Mouse (Mus musculus) limb, embryonic 14.5 days (tissue): ENCODE measurements around the gene Gm38655. TPM values are rescaled to one million over a fixed set of nuclear protein-coding genes. Genes with fewer than 3 reads are reported as not detected.

Experiments
- ATAC-seq: fragments of 200-750 bp; cut with Nextera tagmentation; 2 replicates; pipeline ENCODE4 v1.8.0; 2017; ENCODE audit warnings: low read depth, moderate number of reproducible peaks, moderate TSS enrichment; ENCODE audit not compliant: low FRiP score
- DNase-seq: peaks from one replicate; pipeline ENCODE4 v3.0.0-alpha.2; 2015; ENCODE audit warnings: low spot score
- H3K27ac ChIP-seq: fragments of 300-500 bp; sonication (generic); replicated peaks from 2 replicates; pipeline ENCODE4 v1.5.1; 2014; ENCODE audit warnings: low read depth, mild to moderate bottlenecking, low read length, moderate library complexity, mixed read lengths
- H3K27me3 ChIP-seq: fragments of 300-500 bp; sonication (generic); 2 replicates; pipeline ENCODE4 v1.6.1; 2014; ENCODE audit warnings: low read length, mixed read lengths; ENCODE audit not compliant: control insufficient read depth, insufficient read depth
- H3K36me3 ChIP-seq: fragments of 300-500 bp; sonication (generic); 2 replicates; pipeline ENCODE4 v1.6.1; 2014; ENCODE audit warnings: mild to moderate bottlenecking, low read length, moderate library complexity, mixed read lengths; ENCODE audit not compliant: control insufficient read depth, insufficient read depth
- H3K4me1 ChIP-seq: fragments of 300-500 bp; sonication (generic); 2 replicates; pipeline ENCODE4 v1.6.1; 2014; ENCODE audit warnings: antibody characterized with exemption, low read length, mixed read lengths; ENCODE audit not compliant: control insufficient read depth, insufficient read depth
- H3K4me2 ChIP-seq: fragments of 300-500 bp; sonication (generic); replicated peaks from 2 replicates; pipeline ENCODE4 v1.6.1; 2014; ENCODE audit warnings: low read depth, mild to moderate bottlenecking, low read length, moderate library complexity; ENCODE audit not compliant: severe bottlenecking
- H3K4me3 ChIP-seq: fragments of 300-500 bp; sonication (generic); replicated peaks from 2 replicates; pipeline ENCODE4 v1.5.1; 2014; ENCODE audit warnings: low read length
- H3K9ac ChIP-seq: fragments of 300-500 bp; sonication (generic); 2 replicates; pipeline ENCODE4 v1.6.1; 2014; ENCODE audit warnings: mild to moderate bottlenecking, low read depth, low read length, moderate library complexity; ENCODE audit not compliant: severe bottlenecking
- H3K9me3 ChIP-seq: fragments of 300-500 bp; sonication (generic); 2 replicates; pipeline ENCODE4 v1.6.1; 2016; ENCODE audit warnings: low read length; ENCODE audit not compliant: control insufficient read depth
- POLR2A ChIP-seq: fragments of 200-500 bp; IDR thresholded peaks from 2 replicates; pipeline ENCODE4 v1.8.0; 2012; ENCODE audit warnings: inconsistent platforms, mild to moderate bottlenecking, moderate library complexity, borderline replicate concordance; ENCODE audit not compliant: insufficient read depth, insufficient read length; ENCODE audit errors: extremely low read depth
- WGBS: fragments of 180-500 bp; shearing (Covaris S2); extraction: QIAGEN DNeasy Blood & Tissue Kit; methylation state at CpG from one replicate; pipeline ENCODE4 v1.1.7; 2014; 5-methylcytosine and 5-hydroxymethylcytosine counted together
- polyA plus RNA-seq, 2 experiments: library from polyadenylated mRNA; depleted of rRNA in 1 of 2; stranded (reverse) in 1 of 2; unstranded in 1 of 2; fragments of >200 nt; fragmentation: Nextera tagmentation in 1 of 2; extraction: Ambion mirVana in 1 of 2; gene quantifications; 2 replicates each; pipeline versions ENCODE4 v1.2.1 to v1.2.3; 2012 to 2014

The Gm38655 gene
- polyA plus RNA-seq, 2 experiments = not detected

GRCm38 (mm10) chr17:25169706-25170105 lies 5.6 kb downstream of the Gm38655 start:
- Histone ChIP-seq H3K36me3 (no peaks in the 10 kb centered on the region), H3K9ac (no peak overlapping the region), H3K4me3 (no peak overlapping the region), H3K27ac (no peak overlapping the region), H3K9me3 (no peaks in the 10 kb centered on the region), H3K27me3 (no peaks in the 10 kb centered on the region), H3K4me2 (no peak overlapping the region), H3K4me1 (no peaks in the 10 kb centered on the region)
- TF ChIP-seq POLR2A = no peak
- DNase-seq (no peak), ATAC-seq (0 out of 2 replicates have a peak, but pooled peaks have one; percentile 23)
- WGBS = 90% methylated on average over 2 of the region's 2 CpGs

- Histone ChIP-seq H3K27ac (no peak overlapping the region), H3K9me3 (no peaks in the 10 kb centered on the region), H3K4me1 (no peaks in the 10 kb centered on the region), H3K9ac (no peak overlapping the region), H3K27me3 (no peaks in the 10 kb centered on the region), H3K4me2 (no peak overlapping the region), H3K36me3 (peaks cover 10% of the 10 kb centered on the region), H3K4me3 (no peak overlapping the region)
- no peak for TF ChIP-seq POLR2A
- ATAC-seq = no peak
- 48% methylated on average over 6 of the region's 6 CpGs for WGBS
- no peak for DNase-seq
Observed at GRCm38 (mm10) chr17:25165970-25166671, 9.2 kb downstream of the Gm38655 start.

GRCm38 (mm10) chr17:25164770-25165169 lies 10.5 kb downstream of the Gm38655 start:
- 84% methylated on average over 3 of the region's 3 CpGs for WGBS
- no peak for ATAC-seq
- no peak overlapping the region for H3K27ac ChIP-seq

DNA sequence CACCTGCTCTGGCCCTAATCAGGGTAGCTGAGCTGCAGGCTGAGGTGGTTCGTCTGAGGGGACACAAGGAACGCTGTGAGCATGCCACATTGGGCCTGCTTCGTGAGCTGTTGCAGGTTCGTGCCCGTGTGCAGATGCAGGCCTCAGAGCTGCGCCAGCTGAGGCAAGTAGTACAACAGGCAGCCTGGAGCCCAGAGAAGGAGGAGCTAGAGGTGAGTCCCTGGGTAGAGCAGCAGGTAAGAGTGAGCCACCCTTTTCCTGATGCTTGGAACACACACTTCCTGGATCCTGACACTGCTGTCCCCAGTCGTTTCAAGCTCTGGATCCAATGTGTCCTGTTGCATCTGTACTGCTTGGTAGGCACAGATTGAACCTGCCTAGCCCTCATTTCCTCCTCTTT lies 11.9 kb downstream of the Gm38655 start:
- Histone ChIP-seq H3K4me2 (no peak overlapping the region), H3K27me3 (no peaks in the 10 kb centered on the region), H3K4me3 (no peak overlapping the region), H3K27ac (no peak overlapping the region), H3K36me3 (peaks cover 32% of the 10 kb centered on the region), H3K9ac (0 out of 2 replicates have a peak overlapping the region, but pooled peaks have one; percentile 14), H3K9me3 (no peaks in the 10 kb centered on the region), H3K4me1 (no peaks in the 10 kb centered on the region)
- ATAC-seq (no peak), DNase-seq (no peak)
- no peak for TF ChIP-seq POLR2A
- 73% methylated on average over 7 of the region's 7 CpGs for WGBS

More at GRCm38 (mm10) chr17:25164770-25165169, 10.5 kb downstream of the Gm38655 start:
- Histone ChIP-seq H3K4me3 (no peak overlapping the region), H3K9me3 (no peaks in the 10 kb centered on the region), H3K27me3 (no peaks in the 10 kb centered on the region), H3K36me3 (peaks cover 22% of the 10 kb centered on the region), H3K4me1 (no peaks in the 10 kb centered on the region), H3K4me2 (no peak overlapping the region), H3K9ac (no peak overlapping the region)
- TF ChIP-seq POLR2A = no peak
- DNase-seq = no peak

DNA sequence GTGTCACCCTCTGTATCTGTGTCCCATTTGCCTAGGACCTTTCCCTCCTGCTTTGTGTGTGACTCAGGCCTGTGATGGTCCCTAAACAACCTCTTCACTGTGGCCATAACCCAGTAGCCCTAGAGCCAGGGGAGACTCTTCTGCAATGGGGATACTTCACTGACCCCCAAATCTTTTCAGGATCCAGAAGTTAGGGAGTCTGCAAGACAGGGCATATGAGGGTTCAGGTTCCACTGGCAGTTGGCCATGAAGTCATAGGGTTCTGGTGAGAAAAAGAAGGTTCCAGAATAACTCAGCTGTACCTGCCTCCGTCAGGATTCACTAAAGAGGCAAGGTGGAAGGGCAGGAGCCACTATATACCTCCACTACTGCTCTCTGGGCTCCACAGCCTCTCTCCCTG lies 13.1 kb downstream of the Gm38655 start, which contains the start of gene Ccdc154:
Ccdc154 (plus strand) TSS at position 301 of the 400 bp plus-strand sequence.
- Histone ChIP-seq H3K4me3 (no peak within 1 kb of the TSS), H3K4me1 (no peaks in the 10 kb centered on the region), H3K27ac (no peak within 1 kb of the TSS), H3K27me3 (no peaks in the 10 kb centered on the region), H3K36me3 (peaks cover 40% of the 10 kb centered on the region), H3K4me2 (no peak within 1 kb of the TSS), H3K9me3 (no peaks in the 10 kb centered on the region), H3K9ac (0 out of 2 replicates have a peak within 1 kb of the TSS, but pooled peaks have one; percentile 14)
- WGBS = 71% methylated on average over 1 of the region's 1 CpGs
- DNase-seq (no peak), ATAC-seq (no peak)
- TF ChIP-seq POLR2A = no peak
